Mouse (Mus musculus): Measurements from ENCODE around the gene Dhx29. TPM values are rescaled to one million over a fixed set of nuclear protein-coding genes. Genes with fewer than 3 reads are reported as not detected.

Dhx29 gene
- 10 to 100 TPM; 16.8 to 18.8 TPM for total RNA-seq (2021)
- long read RNA-seq, experiment 1, full-length matches to known transcripts, result 10 of 14 reads
- long read RNA-seq, experiment 1, partial matches to known transcripts, result 1 of 14 reads
- long read RNA-seq, experiment 1, other reads (novel, unspliced or antisense), result 3 of 14 reads
- long read RNA-seq, experiment 2, full-length matches to known transcripts, result 16 of 18 reads
- long read RNA-seq, experiment 2, partial matches to known transcripts, result 1 of 18 reads
- long read RNA-seq, experiment 2, other reads (novel, unspliced or antisense), result 1 of 18 reads

- peak; percentile 99 for DNase-seq (ENCODE audit: low spot score in 2 of 2)
Observed at GRCm38 (mm10) chr13:112927287-112928001, at the start of gene Dhx29, which contains the start of gene Mtrex. Gene Dhx29 (plus strand): TSS chr13:112927454. Gene Mtrex (minus strand): TSS chr13:112927398.

GRCm38 (mm10) chr13:112887234-112887633 lies 40.0 kb upstream of the Dhx29 start:
- DNase-seq (ENCODE audit: low spot score in 2 of 2), result no peak

GRCm38 (mm10) chr13:112902176-112902575 lies 25.1 kb upstream of the Dhx29 start:
- DNase-seq (ENCODE audit: low spot score in 2 of 2), result no peak

GRCm38 (mm10) chr13:112909663-112910062 lies 17.6 kb upstream of the Dhx29 start:
- DNase-seq (ENCODE audit: low spot score in 2 of 2), result no peak

GRCm38 (mm10) chr13:112910434-112910833 lies 16.8 kb upstream of the Dhx29 start:
- DNase-seq (ENCODE audit: low spot score in 2 of 2), result no peak

GRCm38 (mm10) chr13:112919141-112919865 lies 8.0 kb upstream of the Dhx29 start:
- no peak for DNase-seq (ENCODE audit: low spot score in 2 of 2)

- no peak for DNase-seq (ENCODE audit: low spot score in 2 of 2)
Observed at GRCm38 (mm10) chr13:112920906-112921305, 6.3 kb upstream of the Dhx29 start.

- no peak for DNase-seq (ENCODE audit: low spot score in 2 of 2)
Observed at GRCm38 (mm10) chr13:112925266-112925665, 2.0 kb upstream of the Dhx29 start.

GRCm38 (mm10) chr13:112925976-112926375 lies 1.3 kb upstream of the Dhx29 start:
- DNase-seq (ENCODE audit: low spot score in 2 of 2), result no peak

- peak; percentile 16 to 27 for DNase-seq (ENCODE audit: low spot score in 2 of 2)
Observed at GRCm38 (mm10) chr13:112926796-112927195, 458 bp upstream of the Dhx29 start.

GRCm38 (mm10) chr13:112928038-112928668 lies 899 bp downstream of the Dhx29 start:
- no peak for DNase-seq (ENCODE audit: low spot score in 2 of 2)

GRCm38 (mm10) chr13:112938130-112938529 lies 10.9 kb downstream of the Dhx29 start:
- DNase-seq (ENCODE audit: low spot score in 2 of 2), result no peak

GRCm38 (mm10) chr13:112941879-112942330 lies 14.7 kb downstream of the Dhx29 start:
- no peak for DNase-seq (ENCODE audit: low spot score in 2 of 2)

- DNase-seq (ENCODE audit: low spot score in 2 of 2), result no peak
Observed at GRCm38 (mm10) chr13:112945312-112945711, 18.1 kb downstream of the Dhx29 start.

- no peak for DNase-seq (ENCODE audit: low spot score in 2 of 2)
Observed at GRCm38 (mm10) chr13:112945900-112946299, 18.6 kb downstream of the Dhx29 start.

- no peak for DNase-seq (ENCODE audit: low spot score in 2 of 2)
Observed at GRCm38 (mm10) chr13:112954067-112954466, 26.8 kb downstream of the Dhx29 start.

GRCm38 (mm10) chr13:112963081-112963480 lies 35.8 kb downstream of the Dhx29 start:
- DNase-seq (ENCODE audit: low spot score in 2 of 2), result no peak

GRCm38 (mm10) chr13:112964421-112964820 lies 37.2 kb downstream of the Dhx29 start:
- DNase-seq (ENCODE audit: low spot score in 2 of 2), result no peak

- no peak for DNase-seq (ENCODE audit: low spot score in 2 of 2)
Observed at GRCm38 (mm10) chr13:112967267-112967666, 40.0 kb downstream of the Dhx29 start.

- no peak for DNase-seq (ENCODE audit: low spot score in 2 of 2)
Observed at GRCm38 (mm10) chr13:112976720-112977119, 49.5 kb downstream of the Dhx29 start.
